Mouse (Mus musculus) kidney, adult 9 months (tissue): ENCODE measurements around the gene Atxn1.
A peak's percentile ranks its signal among the peaks of the same experiment; 100 is the strongest.

ENCODE experiments used
- DNase-seq: peaks from one replicate; pipeline ENCODE4 v3.0.0; 2022

Gene Atxn1

DNA sequence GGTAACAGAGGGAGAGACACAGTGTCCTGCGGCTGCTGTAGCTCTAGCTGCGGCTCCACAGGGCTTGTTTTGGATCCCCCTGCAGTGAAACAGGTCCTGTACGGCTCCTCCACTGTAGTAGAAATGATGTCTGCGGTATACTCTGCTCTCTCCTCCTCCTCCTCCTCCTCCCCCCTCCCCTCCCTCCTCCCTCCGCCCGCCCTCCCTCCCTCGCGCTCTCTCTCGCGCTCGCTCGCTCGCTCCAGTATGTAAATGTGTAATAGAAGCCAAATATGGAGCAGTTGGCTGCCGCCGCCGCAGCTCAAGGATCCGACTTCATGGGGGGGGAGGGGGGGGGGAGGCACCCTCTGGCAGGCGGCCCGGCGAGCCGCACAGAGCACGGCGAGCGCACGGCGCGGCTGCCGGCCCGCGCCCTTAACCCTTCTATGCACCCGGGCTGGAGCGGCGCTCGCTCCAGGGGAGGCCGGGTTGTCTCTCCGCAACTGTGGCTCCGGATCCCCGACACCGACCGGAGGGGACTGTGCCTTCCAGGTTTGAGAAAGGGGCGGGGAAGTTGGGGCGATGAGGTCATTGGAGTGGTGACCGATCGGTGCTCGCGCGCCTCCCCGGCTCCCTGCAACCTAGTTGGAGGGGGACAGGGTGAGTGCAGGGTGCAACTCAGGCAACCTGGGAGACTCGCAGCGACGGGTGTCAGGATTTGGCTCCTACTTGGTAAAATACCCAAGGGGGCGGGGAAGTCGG lies at the start of gene Atxn1:
Gene Atxn1, minus strand, starts transcription at position 156 of the 741 bp plus-strand sequence.
- peak; percentile 91 for DNase-seq

DNA sequence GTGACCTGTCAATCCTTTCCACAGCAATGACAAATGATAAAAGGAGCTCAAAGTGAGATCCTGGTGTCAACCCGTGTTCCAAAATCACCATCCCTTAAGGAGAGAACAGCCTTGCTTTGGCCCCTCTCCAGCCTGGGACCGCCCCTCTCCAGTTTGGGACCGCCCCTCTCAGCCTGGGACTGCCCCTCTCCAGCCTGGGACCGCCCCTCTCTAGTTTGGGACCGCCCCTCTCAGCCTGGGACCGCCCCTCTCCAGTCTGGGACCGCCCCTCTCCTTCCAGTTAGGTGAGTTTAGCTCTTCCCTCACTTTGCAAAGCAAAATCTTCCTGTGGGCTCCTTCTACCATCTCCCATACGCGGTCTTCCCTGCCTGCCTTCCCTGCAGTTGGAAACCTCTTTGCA lies 46.4 kb upstream of the Atxn1 start:
- no peak for DNase-seq

DNA sequence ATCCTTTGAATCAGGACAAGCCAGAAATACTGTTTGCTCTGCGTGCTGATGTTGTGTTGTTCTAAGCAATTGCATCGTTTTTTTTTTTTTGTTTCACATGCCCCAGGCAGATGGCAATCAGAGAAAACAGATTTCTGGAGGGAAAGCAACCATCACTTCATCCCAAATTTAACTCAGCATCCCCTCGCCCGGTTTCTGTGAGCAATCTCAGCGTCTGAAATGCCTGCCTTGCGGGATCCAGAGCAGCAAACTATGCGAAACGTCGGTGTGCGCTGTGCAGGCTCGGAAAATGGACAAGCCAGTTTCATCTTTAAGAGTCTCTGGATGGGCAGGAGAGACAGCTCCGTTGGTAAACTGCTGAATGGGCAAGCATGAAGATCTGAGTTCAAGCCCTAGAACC lies 45.3 kb upstream of the Atxn1 start:
- DNase-seq = no peak

DNA sequence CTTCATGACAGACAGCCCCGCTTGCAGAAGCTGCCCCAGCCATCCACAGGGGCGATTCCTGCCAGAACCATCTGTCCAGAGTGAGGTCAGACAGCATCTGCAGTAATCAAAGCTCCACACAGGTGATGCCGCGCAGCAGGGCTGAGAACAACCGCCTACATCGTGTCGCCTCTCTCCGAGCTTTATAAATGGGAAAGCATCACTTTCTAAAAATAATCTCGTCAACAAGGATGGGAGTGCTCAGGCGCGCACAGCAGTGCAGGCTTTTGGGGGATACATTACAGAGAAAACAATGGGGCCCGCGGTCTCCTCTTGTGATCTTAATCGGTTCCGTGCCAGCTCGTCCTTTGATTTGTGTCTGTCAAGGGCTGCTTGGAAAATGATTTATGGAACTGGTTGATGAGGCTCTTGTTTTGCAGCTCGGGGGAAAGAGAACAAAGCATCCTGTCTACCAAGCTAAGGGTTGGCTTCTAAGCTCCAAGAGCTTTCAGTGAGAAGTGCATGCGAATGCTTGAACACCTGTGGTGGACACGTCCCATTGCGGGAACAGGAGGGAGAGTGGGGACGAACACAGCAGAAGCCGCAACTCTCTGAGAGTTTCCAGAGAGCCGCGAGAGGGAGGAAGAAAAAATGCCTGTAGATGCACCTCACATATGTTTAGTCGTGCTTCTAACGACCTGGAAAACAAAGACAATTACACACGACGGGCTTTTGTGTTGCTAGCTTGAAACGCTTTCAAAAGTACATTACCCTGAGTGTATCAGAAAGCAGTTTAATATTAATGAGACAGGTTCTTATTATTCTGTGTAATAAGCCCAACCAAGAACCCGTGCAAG lies 44.2 kb upstream of the Atxn1 start:
- no peak for DNase-seq

DNA sequence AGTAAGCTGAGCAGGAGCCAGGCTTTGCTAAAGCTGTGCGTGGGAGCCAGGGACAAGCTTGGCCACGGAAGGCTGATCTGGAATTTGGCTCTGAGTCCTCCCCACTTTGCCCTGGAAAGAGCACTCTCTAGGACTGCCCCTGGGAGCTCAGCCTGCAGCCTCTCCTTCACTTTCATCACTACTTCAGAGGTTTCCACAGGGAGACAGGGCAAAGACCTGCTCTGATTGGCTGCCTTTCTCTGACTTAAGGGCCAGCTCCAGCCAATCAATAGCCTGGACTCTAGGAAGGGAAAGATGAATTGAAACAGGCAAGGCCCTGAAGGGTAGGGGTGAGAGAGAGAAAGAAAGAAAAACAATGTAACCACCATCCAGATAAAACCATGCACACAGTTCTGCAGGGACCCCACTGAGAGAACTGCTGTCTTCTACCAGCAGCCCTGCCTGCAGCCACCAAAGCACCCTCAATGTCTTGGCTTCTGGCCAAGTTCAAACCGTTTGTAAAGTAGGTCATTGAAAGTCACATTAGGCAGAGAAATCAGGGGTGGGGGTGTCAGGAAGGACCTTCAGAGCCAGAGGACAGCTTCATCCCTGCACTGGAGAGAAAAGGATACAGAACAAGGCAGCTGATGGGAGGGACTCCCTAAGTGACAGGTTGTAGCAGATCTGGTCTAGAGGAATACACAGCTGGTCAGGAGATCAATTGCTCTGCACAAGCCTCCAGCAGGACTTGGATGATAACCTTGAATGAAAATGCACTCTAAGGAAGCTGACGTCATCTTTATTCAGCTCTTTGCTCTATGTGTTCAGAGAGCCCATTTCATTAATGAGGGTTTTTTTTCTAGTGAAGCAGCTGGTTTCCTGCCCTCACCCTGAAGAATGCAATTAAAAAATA lies 41.6 kb upstream of the Atxn1 start:
- DNase-seq = peak; percentile 73

DNA sequence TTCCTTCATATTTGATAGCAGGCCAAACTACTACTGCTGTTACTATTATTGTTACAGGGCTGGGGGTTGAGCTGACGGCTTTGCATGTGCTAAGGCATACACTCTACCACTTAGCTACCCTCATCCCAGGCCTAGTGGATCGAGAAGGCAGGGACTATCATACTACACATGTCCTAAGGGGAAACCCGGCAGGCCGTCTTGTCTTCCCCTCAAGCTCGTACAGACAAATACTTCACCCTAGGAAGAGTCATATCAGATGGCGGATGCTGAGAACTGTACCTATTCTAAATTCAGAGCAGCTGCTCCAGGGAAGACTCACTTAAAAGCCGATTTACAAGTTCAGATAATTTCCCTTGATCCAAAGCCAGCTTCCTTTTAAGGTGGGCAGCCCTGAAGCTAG lies 40.8 kb upstream of the Atxn1 start:
- no peak for DNase-seq

DNA sequence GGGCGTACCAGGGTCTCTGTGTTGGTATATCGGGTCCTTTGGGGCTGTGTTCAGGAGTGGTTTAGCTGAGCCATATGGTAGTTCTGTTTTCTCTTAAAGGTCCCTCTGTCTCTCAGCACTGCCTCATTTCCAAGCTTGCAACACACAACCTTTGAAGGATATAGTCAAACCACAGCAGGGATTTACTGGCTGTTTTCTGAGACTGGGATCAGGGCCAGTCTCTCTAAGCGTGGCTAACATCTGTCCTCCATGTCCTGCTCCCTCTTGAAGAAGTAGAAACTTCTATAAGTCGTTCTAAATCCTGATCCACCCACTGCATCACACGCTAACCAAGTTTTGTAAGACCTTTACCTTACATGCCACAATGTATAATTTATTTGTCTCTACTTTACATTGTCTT lies 36.5 kb upstream of the Atxn1 start:
- no peak for DNase-seq

DNA sequence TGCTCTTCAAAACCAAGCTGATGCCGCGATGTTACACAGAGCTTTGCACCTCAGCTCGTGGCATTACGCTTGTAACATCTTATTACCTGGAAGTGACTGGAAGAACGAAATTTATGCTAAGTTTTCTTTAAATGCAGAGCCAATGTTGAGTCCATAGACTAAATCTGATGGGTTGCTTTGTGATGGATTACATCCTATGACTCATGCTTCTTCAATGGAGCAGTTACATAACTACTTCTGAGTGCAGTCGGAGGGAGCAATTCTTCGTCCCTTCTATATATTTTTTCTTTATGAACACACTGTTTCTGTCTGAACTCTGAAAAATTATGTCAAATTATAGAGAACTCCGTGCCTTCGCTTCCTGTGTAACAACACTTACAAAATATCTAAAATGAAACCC lies 28.1 kb upstream of the Atxn1 start:
- DNase-seq = no peak

DNA sequence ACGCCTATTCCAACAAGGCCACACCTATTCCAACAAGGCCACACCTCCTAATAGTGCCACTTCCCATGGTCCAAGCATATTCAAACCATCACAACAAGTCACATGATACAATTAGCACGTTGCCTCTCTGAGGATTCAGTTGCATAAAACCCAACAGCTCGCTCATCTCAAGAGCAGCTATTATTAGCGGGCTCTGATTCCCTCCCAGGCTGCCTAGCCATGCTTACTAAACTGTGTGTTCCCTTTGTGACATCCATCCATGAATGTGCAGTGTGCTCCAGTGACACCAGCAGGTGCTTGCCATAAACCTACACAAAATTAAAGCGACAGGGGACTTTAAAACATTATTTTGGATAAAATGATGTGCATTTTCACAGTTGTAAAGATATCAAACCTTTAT lies 25.7 kb upstream of the Atxn1 start:
- no peak for DNase-seq

DNA sequence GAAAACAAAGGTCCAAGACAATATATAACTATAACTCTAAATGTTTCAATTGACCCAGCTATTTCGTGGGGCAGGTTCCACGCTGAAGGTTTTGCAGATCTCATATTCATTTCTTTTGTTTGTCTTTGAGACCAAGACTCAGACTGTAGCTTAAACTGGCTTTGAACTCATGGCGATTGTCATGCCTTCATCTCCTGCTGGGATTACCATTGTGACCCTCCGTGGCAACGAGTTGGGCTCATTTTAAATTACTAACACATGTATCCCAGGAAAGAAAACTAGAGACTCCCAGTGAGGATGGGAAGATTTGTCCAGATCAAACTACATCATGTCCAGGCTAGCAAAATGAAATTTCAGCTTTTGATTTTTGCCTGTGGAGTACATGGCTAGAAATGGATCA lies 14.4 kb upstream of the Atxn1 start:
- no peak for DNase-seq

DNA sequence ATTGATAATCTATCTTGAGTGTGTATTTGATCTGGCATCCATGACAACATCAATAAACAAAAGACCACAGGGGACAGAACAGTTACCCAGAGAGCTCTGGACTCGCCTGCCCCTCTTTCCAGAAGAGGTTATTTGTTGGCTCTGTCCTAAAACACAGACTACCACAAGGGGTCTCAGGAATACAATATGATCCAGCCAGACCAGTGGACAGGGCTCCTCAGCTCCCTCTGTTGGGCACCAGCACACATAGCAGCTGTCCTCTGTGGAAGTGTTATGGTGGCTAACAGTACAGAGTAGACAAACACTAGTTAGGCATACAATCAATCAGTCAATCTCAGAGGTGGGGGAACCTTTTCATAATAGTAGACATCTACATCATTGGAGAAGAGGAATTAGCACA lies 12.1 kb upstream of the Atxn1 start:
- peak; percentile 79 for DNase-seq

DNA sequence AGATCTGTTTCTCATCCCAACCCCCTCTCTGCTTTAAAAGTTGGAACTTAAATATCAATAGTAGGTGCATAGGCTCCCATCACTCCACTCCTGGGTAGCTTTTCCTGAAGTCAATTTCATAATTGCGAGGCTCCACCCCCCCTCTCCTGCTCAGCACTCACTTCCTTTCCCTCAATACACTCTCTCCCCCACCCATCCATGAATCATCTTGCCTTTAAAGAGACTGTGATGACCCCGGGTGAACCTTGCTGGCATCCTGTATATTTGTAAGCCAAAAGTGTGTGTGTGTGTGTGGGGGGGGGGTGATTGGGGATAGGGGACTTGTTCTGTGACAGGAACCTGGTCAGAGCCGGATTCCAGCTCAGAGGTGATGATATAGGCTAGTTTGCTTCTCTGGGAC lies 9.8 kb upstream of the Atxn1 start:
- peak; percentile 51 for DNase-seq

DNA sequence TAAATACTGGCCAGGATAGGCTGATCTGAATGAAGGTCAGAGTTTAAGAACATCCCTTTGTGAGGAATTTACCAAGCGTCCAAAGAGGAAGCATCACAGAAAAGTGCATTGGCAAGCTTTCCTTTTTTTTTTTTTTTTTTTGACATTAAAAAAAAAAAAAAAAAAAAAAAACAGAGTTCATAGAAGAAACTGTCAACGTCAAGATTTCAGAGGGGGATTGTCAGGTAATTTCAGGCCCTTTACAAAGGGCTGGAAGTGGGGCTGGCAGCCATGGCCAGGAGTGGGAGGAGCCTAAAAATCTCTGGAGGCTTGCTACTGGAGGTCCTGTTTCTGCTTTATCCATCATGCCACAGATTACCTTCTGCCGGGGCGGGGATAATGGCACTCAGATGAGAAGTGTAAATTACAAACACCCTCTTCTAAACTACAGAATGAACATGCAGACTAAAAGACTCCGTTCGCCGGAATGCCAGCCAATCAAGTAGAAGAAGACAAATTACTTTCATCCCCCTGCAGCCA lies 9.2 kb upstream of the Atxn1 start:
- DNase-seq = no peak

DNA sequence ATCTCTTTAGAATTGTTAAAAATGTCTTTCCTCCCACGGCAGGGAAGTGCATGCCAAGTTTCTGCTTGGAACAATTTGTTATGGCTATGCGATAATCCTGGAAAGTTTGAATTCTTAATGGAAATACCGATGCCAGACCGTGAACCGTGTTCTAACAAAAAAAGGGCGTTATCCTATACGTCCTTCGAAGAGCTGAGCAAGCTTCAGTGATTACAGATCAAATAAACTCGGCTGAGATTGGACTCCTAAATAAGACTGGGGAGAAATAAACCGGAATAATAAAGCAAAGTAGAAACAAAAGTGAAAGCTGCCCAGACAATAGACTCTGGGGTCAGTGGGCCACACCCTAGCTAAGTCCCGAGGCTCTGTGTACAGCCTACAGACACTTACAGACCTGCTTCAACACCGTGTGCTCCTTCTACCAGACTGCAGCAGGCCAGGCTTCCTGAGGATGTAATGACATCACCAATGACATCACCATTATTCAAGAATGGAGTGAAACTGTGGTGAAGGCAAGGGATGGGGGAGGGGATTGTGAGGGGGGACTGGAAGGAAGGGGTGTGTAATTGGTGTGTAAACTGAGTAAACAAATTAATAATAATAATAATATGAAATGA lies 6.2 kb upstream of the Atxn1 start:
- DNase-seq = peak; percentile 50

DNA sequence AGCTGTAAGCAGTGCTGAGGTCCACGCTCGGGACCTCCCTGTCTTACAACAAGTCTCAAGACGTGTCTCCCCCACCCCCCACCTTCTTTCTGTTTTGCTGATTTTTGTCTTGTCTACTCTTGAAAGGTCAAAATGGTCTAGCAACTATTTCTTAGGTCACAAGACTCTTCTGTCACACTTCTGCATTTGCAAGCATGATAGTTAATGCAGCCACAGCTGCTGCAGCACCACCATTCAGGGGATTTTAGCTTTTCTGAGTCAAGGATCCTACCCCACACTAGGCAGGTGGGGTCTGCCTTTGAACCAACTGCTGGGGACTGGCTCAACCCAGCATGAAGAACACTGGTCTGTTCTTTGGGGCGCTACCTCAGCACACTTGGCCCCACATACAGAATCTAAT lies 3.4 kb upstream of the Atxn1 start:
- DNase-seq = no peak

DNA sequence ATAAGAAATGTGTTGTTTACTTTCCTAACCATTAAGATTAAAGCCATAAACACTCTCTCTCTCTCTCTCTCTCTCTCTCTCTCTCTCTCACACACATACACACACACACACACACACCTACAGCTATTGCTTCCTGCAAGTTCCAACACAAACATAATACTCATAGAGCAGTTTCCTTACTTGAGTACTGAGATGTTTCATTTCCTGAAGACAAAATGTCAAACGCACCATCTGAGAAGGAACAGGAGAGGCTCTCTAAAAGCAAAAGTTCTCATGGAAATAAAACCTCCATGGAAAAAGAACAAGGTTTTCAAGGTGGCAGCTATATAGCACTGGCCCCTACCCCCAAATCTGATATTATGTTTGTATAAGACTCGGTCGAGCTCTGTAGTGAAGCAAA lies 2.6 kb upstream of the Atxn1 start:
- DNase-seq = no peak

DNA sequence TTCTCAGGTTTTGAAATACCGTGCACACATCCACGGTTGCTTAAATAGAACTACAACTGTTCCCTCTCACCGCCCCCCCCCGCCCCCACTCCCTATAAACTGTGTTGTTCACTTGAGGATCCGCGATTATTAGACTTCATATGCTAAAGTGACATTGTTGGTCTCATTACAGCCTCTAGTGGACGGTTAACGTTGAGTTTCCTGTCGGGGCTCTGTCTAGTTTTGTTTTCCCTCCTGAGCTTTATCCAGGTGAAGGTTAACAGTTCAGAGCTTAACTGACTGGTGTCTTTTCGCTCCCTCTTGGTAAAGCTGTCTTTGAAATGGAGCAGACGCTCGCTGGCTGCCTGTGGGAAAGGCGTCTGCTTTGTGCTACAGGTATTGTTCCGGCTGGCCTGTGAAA lies 1.8 kb upstream of the Atxn1 start:
- DNase-seq = peak; percentile 78

DNA sequence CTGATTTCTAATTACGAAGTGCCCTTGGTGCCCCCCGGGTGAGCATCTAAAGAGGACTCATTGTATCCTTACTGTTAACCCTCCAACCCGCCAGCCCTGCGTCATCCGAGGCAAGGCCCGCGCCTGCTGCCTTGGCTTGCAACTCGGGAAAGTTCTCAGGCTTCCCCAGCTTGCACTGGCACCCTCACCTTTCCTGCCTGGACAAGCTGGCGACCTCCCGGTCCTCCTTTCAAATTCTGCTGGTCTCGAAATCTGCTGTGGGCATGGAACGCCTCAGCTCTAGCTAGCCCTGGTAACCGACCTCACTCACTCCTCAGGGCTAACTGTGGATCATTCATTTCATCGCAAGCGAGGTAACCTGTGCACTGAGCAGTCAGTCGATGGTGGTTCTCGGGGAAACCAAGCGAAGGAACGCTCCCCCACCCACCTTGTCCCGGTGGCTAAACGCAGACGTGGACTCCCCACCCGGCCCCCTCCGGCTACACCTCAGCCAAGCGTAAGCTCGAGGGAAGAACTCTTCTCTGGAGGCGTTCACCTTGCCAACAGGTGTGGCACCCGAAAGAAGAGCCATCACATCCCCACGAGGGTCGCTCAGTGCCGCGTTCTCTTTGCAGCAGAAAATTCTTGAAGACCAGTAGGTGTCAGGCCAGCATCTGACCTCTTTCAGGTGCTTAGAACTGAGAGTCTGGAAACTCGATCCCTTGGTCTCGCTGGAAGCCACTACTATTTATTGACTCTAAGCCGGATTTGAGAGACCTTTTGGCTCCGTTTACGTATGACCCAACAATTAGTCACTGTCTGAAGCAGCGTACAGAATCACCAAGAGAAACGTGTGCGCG lies 1.0 kb upstream of the Atxn1 start:
- peak; percentile 55 for DNase-seq

DNA sequence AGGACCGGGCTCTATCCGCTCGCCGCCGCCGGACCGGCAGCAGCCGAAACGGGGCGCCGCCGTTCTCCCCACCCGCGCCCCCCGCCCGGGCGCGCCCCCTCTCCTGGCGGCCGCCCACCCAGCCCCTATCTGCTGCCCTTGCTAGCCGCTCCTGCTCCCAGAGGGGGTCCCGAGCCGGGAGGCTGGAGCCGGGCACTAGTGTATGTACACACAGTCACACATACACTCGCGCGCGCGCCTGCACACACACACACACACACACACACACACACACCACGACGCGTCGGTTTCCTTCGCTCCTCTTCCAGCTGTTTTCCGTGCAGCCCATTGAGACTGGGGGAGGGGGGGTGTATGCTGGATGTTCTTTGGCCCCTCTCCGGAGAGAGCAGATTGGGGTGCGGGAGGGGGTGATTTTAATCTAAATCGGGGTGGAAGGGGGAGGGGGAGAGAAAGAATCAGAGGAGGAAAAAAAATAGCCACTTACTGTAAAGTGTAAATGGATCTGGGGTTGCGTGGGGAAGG lies 416 bp downstream of the Atxn1 start:
- DNase-seq = peak; percentile 58

DNA sequence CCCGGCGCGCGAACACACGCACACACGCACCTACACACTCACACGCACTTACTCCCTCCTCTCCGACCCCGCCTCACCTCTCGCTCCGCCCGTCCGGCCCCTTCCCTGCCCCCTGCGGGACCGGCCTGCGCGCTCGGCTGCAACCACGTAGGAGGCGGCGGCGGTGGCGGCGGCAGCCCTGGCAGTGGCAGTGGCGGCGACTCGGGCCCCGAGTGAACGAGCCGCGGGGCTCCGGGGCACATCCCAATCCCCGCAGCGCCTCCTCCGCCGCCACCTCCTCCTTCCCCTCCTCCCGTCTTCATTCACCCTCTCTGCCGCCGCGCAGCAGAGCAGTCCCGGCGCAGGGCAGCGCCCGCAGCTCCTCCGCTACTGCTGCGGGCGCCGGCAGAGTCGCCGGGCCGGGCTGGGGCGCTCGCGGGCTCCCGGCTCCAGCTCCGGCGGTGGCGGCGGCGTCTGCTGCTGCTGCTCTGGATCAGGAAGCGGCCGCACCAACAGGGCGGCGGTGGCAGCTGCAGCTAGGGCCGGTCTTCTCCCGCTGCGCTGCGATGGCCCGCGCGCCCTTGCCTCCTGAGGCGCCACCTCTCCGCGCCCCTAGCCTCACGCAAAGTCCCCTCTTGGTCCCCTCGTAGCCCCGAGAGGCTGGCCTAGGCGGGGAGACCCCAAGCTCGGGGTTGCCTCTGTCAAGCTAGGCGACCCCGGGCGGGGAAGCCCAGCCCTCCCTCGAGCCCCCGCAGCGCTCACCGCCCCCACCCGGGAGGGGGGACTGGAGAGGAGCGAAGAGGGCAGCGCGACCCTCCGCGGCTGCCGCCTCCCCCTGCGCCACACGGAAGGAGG lies 1.1 kb downstream of the Atxn1 start:
- peak; percentile 87 for DNase-seq

DNA sequence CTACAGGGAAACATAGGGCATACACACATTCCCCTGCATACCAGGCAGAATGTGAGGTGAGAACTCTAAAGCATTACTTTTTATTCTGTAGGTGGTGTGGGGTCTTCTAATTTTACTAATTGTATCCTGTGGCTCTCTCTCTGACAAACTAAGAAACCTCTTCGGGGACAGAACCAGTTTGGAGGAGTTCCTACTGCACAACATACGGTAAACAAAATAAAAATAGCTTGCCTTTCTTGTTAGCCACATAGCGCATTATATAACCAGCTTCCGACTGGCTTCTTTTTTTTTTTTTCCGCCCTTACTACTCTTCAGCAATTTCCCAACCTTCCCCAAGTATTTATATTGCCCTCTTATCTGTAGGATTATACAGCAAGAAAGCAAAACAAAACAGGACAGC lies 2.0 kb downstream of the Atxn1 start:
- DNase-seq = peak; percentile 34
